Mouse (Mus musculus) small intestine, adult 2 months (tissue): ENCODE data around the gene Rtl4.

ENCODE experiments used
- CTCF ChIP-seq: fragments of 200-500 bp; IDR thresholded peaks from 2 replicates; pipeline ENCODE4 v1.5.1; 2012; ENCODE audit warnings: low read depth, mild to moderate bottlenecking, control low read depth, inconsistent platforms, low read length, moderate library complexity, mixed read lengths; ENCODE audit not compliant: insufficient replicate concordance, insufficient read length; ENCODE audit errors: extremely low read depth
- POLR2A ChIP-seq: fragments of 200-500 bp; IDR thresholded peaks from 2 replicates; pipeline ENCODE4 v1.6.1; 2012; ENCODE audit warnings: low read depth, mild to moderate bottlenecking, control low read depth, inconsistent platforms, low read length, moderate library complexity

DNA sequence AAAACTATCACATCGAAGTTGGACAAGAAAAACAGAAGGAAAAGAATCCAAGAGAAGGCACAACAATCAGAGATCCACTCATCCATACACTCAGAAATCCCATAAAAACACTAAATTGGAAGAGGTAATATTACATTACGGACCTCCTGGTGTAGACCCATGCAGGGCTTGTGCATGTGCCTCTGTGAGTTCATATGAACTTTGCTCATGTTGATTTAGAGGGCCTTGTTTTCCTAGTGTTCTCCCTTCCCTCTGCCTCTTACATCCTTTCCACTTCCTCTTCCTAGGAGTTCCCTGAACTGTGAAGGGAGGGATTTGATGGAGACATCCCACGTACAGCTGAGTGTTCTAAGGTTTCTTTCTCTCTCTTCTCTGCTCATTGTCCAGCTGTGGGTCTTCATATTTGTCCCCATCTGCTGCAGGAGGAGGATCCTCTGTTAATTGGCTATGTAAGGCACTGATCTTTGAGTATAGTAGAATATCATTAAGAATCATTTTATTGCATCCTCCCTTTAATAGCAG, 58.9 kb downstream of the Rtl4 start:
- TF ChIP-seq CTCF (no peak), POLR2A (no peak)
